Mouse (Mus musculus): Measurements from ENCODE around the gene Ccdc92b.

DNA sequence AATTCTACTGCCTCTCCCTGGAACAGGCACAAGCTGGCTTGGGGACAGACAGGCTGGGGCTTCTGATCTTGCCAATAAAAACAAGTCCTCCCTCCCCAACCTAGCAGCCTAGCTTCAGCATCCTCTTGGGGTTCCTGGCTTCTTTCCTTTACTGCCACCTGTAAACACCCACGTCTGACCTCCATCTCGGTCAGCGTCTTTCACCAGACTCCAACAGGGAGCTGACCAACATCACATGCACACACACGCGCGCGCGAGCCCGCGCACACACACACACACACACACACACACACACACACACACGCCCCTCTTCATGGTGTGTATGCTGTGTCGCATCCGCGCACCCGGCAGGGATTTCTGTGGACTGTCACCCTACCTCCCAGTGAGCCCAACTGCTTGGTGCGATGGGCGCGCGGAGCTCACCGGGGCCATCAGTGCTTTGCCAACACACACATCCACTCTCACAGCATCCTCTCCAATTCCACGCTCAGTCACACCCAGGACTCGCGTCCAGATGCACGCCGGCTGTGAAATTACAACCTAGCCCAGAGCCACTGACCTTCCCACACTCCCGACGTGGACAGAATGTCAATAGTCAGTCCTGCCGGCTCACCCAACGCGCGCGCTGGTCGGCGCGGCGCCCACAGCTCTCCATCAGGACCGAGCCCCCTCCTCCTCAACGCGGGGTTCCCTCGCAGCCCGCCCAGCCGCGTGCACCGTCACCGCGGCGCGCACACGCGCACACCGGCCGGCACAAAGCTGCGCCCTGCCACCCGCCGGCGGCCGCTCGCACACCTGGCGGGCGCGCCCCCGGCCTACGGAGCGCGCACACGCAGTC lies 29.8 kb upstream of the Ccdc92b start:
- TF ChIP-seq EP300 (IDR thresholded peaks at IDR 0.05) (no peak), CTCF (IDR thresholded peaks at IDR 0.05) (no peak)

Measured in lung, postnatal 0 days (tissue).